Mouse (Mus musculus) bone marrow macrophage, adult 2 months (primary cell): ENCODE results near the gene Mef2d.

Experiments
- CTCF ChIP-seq: IDR thresholded peaks from 2 replicates; pipeline ENCODE4 v1.5.1; 2012; ENCODE audit warnings: low read depth, mild to moderate bottlenecking, low read length, moderate library complexity
- POLR2A ChIP-seq: IDR thresholded peaks from 2 replicates; pipeline ENCODE4 v1.6.1; 2012; ENCODE audit warnings: mild to moderate bottlenecking, low read depth, low read length, borderline replicate concordance

- TF ChIP-seq CTCF (no peak), POLR2A (no peak)
These were observed 7.4 kb downstream of the Mef2d start for GRCm38 (mm10) chr3:88149510-88149974.
